20 mouse cellular contexts compared by ENCODE assay signal in the genomic region with DNA sequence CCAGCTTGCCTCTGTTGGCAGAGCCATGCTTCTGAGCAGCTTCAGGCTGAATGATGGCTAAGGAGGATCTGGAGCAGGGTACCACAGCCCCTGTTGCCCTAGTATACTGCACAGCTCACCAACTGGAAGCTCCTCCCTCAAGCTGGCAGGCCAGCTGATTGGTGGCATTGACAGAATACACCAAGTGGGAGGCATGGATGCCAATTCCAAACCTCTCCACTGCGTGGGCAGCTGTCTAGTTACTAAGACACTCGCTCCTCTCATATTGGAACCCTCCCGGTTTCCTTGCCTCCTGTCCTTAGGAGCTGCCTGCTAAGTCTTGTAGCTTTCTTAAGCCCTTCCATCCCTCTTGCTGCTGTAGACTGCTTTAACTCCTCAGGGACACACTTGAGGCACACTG. TPM values are rescaled to one million over a fixed set of nuclear protein-coding genes. Genes with fewer than 3 reads are reported as not detected.
DNase-seq lines count a peak whose midpoint lies in the region; ATAC-seq lines count a peak whose summit lies in the region.
"Had no signal": no experiment of that assay in that cellular context is flagged by ENCODE, and none has a peak within 500 bp of the region (broad histone marks: within the 10 kb centered on the region; RNA-seq: fewer than 3 reads in every experiment).

No protein-coding gene starts in this region.

- peak; percentile 12 to 28 for DNase-seq in cerebellum, postnatal 14 days
- DNase-seq in cerebellum, adult 8-10 months, result no peak
- DNase-seq in frontal cortex, adult 2 months (ENCODE audit: extremely low spot score in 1 of 2, low spot score in 1 of 2), result peak; percentile 11 to 53
- DNase-seq in layer of hippocampus, postnatal 14 days (ENCODE audit: low spot score in 2 of 2), result peak; percentile 21 to 38
- DNase-seq in adrenal gland, adult 2 months, result no peak
- no peak for DNase-seq in spleen, postnatal 10 days (ENCODE audit: low spot score in 2 of 2)
- no peak for DNase-seq in thymus, postnatal 4 days
- DNase-seq: adrenal gland, adult 8-10 months; cerebellum, postnatal 36 days; liver; lung, embryonic 14.5 days had no signal

- ATAC-seq in megakaryocyte progenitor cell, adult 5-6 weeks (replicated peaks; ENCODE audit: poor library complexity), result 0 out of 2 replicates have a peak, but pooled peaks have one; percentile 2
- ATAC-seq: inflammation-experienced regulatory T-cells, adult 6 months had no signal

RNA-seq across cellular contexts. Expression of gene Gm498, which starts 39.0 kb away (rescaled TPM):
- not detected in 2 replicates for polyA plus RNA-seq in frontal cortex, adult 2 months (2012; rRNA removed)
- total RNA-seq in layer of hippocampus, postnatal 14 days (2021), result not detected
- total RNA-seq in megakaryocyte progenitor cell, adult 5-6 weeks (2015), result not detected in 2 replicates
- total RNA-seq in megakaryocyte progenitor cell, adult 5-6 weeks (2017), result not detected in 2 replicates
- total RNA-seq in adrenal gland, adult 2 months (2021), result not detected
- not detected in 2 replicates for polyA plus RNA-seq in adrenal gland, adult 2 months (2012; rRNA removed)
- total RNA-seq: adrenal gland, adult 8-10 months; granulocyte monocyte progenitor cell, adult 5-6 weeks; heart, postnatal 25 days had no signal
- polyA plus RNA-seq: embryonic facial prominence, embryonic 14.5 days; forebrain, embryonic 12.5 days; inflammation-experienced regulatory T-cells, adult 6 months; kidney, postnatal 0 days; lung, embryonic 14.5 days; midbrain, embryonic 10.5 days; stomach, postnatal 0 days had no signal

Comparison
In these comparisons a context has a peak if more than half of its experiments do, and no peak if none do; other contexts are left out.
1. DNase-seq: peak in cerebellum, postnatal 14 days (2 of 2), frontal cortex, adult 2 months (2 of 2) and layer of hippocampus, postnatal 14 days (2 of 2); none in cerebellum, adult 8-10 months (single experiment), adrenal gland, adult 2 months (single experiment), spleen, postnatal 10 days (0 of 2) and thymus, postnatal 4 days (single experiment).